Mouse (Mus musculus) adrenal gland, postnatal 4 days (tissue): ENCODE results near the gene Tlr9. TPM values are rescaled to one million over a fixed set of nuclear protein-coding genes. Genes with fewer than 3 reads are reported as not detected.

Source experiments
- DNase-seq, 2 experiments: peaks; one replicate each; pipeline ENCODE4 v3.0.0; 2021 to 2022; ENCODE audit warnings: low spot score in 2 of 2, mixed read lengths in 2 of 2
- microRNA-seq: library from miRNA; unstranded; fragments of <30 nt; microRNA quantifications from one replicate; pipeline ENCODE4 v1.2.0, GENCODE M21; 2021
- total RNA-seq, 2 experiments: library from RNA; stranded (reverse); gene quantifications; 2 replicates each; pipeline ENCODE4 v1.2.3; 2021

The Tlr9 gene
- total RNA-seq, 2 experiments from 2014 or later, result 1.4 to 1.6 TPM

DNA sequence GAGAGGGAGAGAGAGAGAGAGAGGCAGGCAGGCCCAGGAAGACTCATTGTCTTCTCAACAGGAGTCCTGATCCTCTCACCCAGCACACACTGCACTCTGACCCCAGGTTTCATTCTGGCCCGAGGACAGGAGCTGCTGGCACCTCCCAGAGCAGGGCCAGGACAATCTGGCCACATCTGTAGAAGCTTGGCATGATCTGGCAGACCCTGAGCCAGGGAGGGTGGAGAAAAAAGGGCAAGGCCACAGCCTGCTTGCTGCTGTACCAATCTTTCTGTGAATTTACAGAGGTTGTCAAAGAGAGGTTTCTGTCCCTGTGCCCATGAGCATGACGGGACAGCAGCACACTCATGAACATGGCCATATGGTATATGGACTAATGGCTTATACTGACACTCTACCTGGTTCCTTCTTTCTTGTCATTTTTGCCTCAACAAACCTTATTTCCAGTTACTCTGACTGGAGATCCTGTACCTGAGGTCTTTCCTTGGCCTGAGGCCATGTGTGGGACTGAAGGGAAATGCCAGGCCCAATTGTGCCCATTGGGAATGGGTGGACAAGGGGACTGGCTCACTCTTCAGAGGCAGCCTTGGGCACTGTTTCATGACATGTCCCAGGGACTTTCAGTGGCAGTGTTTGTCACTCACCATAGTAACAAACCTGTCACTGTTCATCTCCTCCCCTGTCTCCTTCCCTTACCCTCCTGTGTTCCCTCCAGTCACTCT is 44.7 kb downstream of the Tlr9 start:
- no peak for DNase-seq

DNA sequence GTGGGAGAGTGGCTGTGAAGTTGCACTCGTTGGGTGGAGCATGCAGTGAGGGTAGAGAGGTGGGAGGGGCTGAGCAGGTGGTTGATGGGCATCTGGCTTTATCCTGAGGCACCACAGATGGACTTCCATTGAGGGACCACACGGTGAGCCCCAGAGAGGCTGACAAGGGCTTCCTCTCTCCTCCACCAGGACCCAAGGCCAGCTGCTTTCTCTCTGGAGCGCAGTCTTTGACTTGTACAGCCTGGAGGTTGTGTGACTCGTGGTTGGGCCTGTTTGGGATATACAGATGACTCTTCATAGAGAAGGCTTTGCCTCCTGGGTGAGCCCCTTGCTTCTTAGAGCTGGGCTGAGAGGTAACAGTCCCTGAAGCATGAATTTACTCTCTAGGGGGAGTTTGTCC is 46.0 kb downstream of the Tlr9 start:
- DNase-seq, result no peak

DNA sequence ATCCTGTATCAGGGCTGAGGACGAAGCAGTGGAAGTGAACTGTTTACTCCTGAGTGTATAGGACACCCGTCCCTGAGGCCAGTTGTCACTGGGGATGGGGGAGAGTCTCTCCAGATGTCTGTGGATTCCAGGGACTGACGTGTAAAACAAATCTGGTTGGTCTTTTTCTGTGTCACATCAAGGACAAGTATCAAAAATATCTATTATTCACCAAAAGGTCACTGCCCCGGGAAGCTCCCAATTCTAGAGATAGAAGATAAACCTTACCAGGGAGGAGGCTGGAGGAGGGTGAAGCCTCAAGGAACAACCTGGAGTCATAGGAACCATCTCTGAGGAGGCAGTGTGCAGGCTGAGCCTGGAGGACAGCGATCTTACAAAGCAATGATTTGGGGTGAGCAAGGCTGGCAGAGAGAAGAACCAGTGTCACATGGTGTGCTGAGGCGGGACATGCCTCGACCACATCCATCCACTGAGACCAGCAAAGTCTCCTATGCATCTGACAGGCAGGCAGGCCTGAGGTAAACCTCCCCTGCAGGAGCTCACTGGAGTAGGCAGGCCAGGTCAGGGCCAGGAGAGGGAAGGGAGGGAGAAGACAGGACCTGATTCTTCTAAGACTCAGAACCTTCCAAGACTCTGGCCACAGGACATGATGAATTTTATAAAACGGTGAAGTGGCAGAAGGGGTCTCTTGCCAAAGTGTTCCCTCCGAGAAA is 46.8 kb downstream of the Tlr9 start:
- DNase-seq, result no peak

DNA sequence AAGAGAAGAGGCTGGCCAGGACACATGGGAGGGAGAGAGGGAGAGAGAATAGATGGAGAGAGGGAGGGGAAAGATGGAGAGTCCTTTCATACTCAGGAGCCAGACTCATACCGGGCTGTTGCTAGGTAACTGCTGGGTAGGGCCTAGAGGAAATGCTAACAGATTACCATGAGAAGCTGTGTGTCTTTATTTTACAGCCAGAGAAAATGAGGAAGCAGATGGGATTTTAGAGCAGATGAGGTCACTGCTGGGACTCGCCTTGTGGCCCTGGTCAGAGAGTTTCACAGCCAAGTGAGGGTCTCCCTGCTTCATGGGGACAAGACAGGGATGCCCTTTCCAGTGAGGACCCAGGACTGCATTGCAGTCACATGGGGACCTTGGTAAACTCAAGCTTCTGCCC is 47.5 kb downstream of the Tlr9 start:
- no peak for DNase-seq

DNA sequence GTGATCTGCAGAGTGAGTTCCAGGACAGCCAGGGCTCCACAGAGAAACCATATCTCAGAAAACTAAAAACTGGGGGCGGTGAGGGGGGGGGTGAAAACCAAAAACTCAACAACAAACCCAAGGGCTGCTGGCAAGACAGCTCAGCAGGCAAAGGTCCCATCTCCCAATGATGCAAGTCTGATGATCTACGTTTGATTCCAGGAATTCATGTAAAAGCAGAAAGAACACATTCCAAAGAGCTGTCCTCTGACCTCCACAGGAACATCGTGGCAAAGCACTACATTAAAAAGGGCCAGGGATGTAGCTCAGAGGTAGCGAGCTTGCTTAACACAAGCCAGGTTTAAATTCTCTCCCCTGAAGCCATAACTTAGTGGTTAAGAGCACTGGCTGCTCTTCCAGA is 48.3 kb downstream of the Tlr9 start:
- no peak for DNase-seq

DNA sequence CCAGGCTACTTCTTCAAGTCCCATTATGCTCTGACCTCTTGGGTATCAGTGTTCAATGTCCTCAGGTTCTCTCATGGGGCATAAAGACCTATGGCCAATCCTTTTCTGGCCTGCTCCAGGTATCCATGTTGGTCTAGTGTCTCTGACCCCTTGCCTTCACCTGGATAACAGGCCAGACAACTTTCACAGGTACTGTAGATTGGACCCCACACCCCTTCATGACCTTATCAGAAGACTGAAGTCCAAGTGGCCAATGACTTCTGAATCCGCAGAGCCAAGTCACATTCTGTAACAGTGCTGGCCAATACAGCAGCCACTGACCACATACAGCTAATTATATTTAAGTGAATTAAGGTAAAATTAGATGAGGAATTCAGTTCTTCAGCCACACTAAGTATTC is 49.9 kb downstream of the Tlr9 start:
- DNase-seq, result no peak

DNA sequence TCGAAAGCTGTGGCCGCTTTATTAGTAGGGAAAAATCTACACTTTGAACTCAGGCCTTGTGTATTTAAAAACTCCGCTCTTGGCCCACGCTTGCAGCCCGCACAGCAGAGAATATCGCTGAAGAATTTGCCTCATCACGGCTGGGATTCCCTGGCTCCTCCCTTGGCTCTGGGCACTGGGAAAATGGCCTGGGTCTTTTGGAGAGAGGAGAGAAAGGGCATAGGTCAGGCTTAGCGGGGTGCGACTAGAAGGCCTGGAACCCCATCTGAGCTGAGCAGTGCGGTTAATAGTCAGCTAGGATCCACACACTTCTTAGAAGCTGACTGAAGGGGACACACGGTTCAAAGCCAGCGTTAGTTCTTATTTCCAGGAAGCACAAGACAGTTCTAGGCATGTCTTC is 50.9 kb downstream of the Tlr9 start:
- DNase-seq, result no peak

DNA sequence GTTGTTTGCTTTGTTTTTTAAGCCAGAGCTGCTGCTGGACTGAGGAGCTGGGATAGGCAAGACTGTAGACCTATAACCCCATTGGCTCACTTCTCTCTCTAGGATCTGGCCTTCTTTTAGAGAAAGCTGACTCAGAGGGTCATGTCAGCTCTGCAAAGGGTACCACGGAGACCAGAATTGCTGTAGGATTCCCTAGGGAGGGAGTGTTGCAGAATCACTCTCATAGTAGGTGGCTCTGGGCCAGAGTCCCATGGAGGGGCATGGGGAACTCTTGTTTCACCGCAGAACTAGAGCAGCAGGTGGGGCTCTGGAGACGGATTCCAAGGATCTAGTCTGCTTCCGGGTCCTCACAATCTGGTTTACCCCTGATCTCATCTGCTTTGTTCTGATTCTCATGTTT is 51.4 kb downstream of the Tlr9 start:
- DNase-seq, result no peak

DNA sequence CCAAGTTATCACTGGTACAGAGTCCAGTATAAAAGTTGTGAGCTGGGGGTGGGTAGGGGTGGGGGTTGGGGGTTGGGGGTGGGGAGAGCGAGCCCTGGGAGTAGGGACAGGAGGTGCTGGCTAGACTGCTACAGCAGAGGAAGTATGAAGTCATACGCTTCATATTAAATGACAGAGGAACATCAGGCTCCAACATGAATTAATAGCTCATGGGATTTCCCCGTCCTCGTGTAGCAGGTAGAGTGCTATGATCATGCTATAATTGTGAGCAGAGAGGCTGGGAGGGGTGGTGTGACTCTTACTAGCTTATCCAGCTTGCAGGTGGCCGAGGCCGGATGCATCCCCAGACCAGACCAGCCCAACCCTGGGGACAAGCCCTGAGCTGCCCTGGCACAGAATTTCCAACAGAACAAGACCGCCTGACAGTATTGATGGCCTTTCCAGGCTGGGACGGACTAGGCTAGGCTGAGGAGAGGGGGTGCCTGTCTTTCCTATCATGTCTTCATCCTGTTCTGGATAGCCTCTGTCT is 52.3 kb downstream of the Tlr9 start:
- no peak for DNase-seq

DNA sequence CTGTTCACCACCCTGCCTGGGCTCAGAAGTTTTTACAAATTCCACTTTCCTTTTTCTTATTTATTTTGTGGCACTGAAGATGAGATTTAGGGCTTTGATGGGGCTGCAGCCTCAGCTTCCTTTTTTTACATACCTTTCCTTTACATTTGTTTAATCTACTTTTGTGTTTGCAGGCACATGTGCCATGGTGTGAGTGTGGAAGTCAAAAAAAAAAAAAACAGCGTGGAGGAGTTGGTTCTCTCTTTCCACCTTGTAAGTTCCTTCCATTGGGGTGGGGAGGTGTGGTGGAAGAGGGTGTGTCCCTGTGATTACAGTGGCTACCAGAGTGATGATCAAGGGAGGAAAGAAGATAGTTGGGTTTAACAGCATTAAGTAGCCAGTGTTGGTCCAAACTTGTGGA is 53.4 kb downstream of the Tlr9 start:
- DNase-seq, result no peak

Small RNA genes within 50 kb of the gene (microRNA-seq; reads per million reads assigned to microRNA genes)
- gene Mirlet7g, result 98,398 reads per million, percentile 100 among the genes with 10 or more reads in this experiment

Other genes with a start within 250 kb of the Tlr9 start
- 1 to 10 TPM in 1 of 2 experiments, under 1 TPM in 1; 0.51 to 1.4 TPM for gene Col6a4, start 125.8 kb upstream of the Tlr9 start, total RNA-seq
- 10 to 100 TPM in 1 of 2 experiments, 1 to 10 TPM in 1; 8.4 to 14.2 TPM for gene Glyctk, start 64.5 kb upstream of the Tlr9 start, total RNA-seq
- 100 to 1,000 TPM in 1 of 2 experiments, 10 to 100 TPM in 1; 98.9 to 105 TPM for gene Wdr82, start 51.7 kb upstream of the Tlr9 start, total RNA-seq
- gene Ppm1m, start 22.9 kb upstream of the Tlr9 start, total RNA-seq, result 10 to 100 TPM; 76.7 to 77.5 TPM
- 10 to 100 TPM; 62.5 to 63.9 TPM for gene Twf2, start 19.5 kb upstream of the Tlr9 start, total RNA-seq
- 100 to 1,000 TPM; 676 to 715 TPM for gene Alas1, start 26.1 kb downstream of the Tlr9 start, total RNA-seq
- gene Poc1a, start 58.5 kb downstream of the Tlr9 start, total RNA-seq, result 10 to 100 TPM; 11.3 to 11.6 TPM
- gene Dusp7, start 146.0 kb downstream of the Tlr9 start, total RNA-seq, result 10 to 100 TPM; 25.0 to 25.8 TPM
- 100 to 1,000 TPM; 607 to 624 TPM for gene Rpl29, start 206.9 kb downstream of the Tlr9 start, total RNA-seq
- gene Acy1, start 215.7 kb downstream of the Tlr9 start, total RNA-seq, result 10 to 100 TPM; 23.1 to 23.4 TPM
- 10 to 100 TPM; 43.5 to 44.1 TPM for gene Abhd14b, start 224.9 kb downstream of the Tlr9 start, total RNA-seq
- 10 to 100 TPM; 29.8 to 30.2 TPM for gene Abhd14a, start 225.1 kb downstream of the Tlr9 start, total RNA-seq
- gene Pcbp4, start 230.7 kb downstream of the Tlr9 start, total RNA-seq, result 10 to 100 TPM; 59.5 to 63.8 TPM
- under 1 TPM; 0.40 to 0.67 TPM for gene Gpr62, start 243.3 kb downstream of the Tlr9 start, total RNA-seq